Comparison of ENCODE assay signal across 8 mouse cellular contexts in genomic region chr7:142714783-142715498, GRCm38 (mm10). TPM values are rescaled to one million over a fixed set of nuclear protein-coding genes. Genes with fewer than 3 reads are reported as not detected.
DNase-seq lines count a peak whose midpoint lies in the region; ATAC-seq and TF ChIP-seq lines count a peak whose summit lies in the region.

No protein-coding gene starts in this region.

- DNase-seq in liver: peak; percentile 43
- peak; percentile 2 for DNase-seq in cerebellum, adult 11-12 months
- DNase-seq in left cerebral cortex, postnatal 10 days (ENCODE audit: extremely low spot score in 1 of 2, low spot score in 2 of 2): peak; percentile 14 to 33
- peak; percentile 67 for DNase-seq in midbrain, embryonic 10.5 days (ENCODE audit: low spot score)

- no peak overlapping the region for H3K4me2 ChIP-seq in liver, embryonic 12.5 days
- peak overlapping the region; percentile 45 for H3K4me2 ChIP-seq in forebrain, embryonic 15.5 days (replicated peaks)
- H3K4me2 ChIP-seq in hindbrain, embryonic 15.5 days: peak overlapping the region; percentile 55

- intact Hi-C loops in left cerebral cortex, postnatal 10 days (cut with DNase I): no loop called here

- no peak for TF ChIP-seq POLR2A in small intestine, adult 2 months (IDR thresholded peaks at IDR 0.05; ENCODE audit: low read depth, low read length)

- H3K36me3 ChIP-seq in liver, embryonic 12.5 days: no peaks in the 10 kb centered on the region
- H3K36me3 ChIP-seq in forebrain, embryonic 15.5 days: no peaks in the 10 kb centered on the region
- no peaks in the 10 kb centered on the region for H3K36me3 ChIP-seq in hindbrain, embryonic 15.5 days
- H3K36me3 ChIP-seq in midbrain, embryonic 10.5 days: no peaks in the 10 kb centered on the region
- no peaks in the 10 kb centered on the region for H3K36me3 ChIP-seq in small intestine, adult 2 months (ENCODE audit: control insufficient read depth, insufficient read depth, low read length)

- no peaks in the 10 kb centered on the region for H3K9me3 ChIP-seq in liver, embryonic 12.5 days (replicated peaks)
- H3K9me3 ChIP-seq in forebrain, embryonic 15.5 days: no peaks in the 10 kb centered on the region
- H3K9me3 ChIP-seq in hindbrain, embryonic 15.5 days: no peaks in the 10 kb centered on the region
- H3K9me3 ChIP-seq in midbrain, embryonic 10.5 days (replicated peaks): no peaks in the 10 kb centered on the region

- no peak overlapping the region for H3K4me3 ChIP-seq in liver, embryonic 12.5 days
- H3K4me3 ChIP-seq in forebrain, embryonic 15.5 days: peak overlapping the region; percentile 35
- H3K4me3 ChIP-seq in hindbrain, embryonic 15.5 days: peak overlapping the region; percentile 26
- H3K4me3 ChIP-seq in midbrain, embryonic 10.5 days: peak overlapping the region; percentile 48
- H3K4me3 ChIP-seq in small intestine, adult 2 months (ENCODE audit: low read depth, low read length): no peak overlapping the region

- no peak for ATAC-seq in liver, embryonic 12.5 days
- ATAC-seq in forebrain, embryonic 15.5 days (replicated peaks): peak; percentile 63; the same call in 1 of the 2 replicates
- ATAC-seq in hindbrain, embryonic 15.5 days (ENCODE audit: low FRiP score, low read depth): 0 out of 2 replicates have a peak, but pooled peaks have one; percentile 48

- no peak overlapping the region for H3K9ac ChIP-seq in liver, embryonic 12.5 days
- H3K9ac ChIP-seq in forebrain, embryonic 15.5 days (replicated peaks): peak overlapping the region; percentile 54
- H3K9ac ChIP-seq in hindbrain, embryonic 15.5 days: peak overlapping the region; percentile 30

- no peaks in the 10 kb centered on the region for H3K27me3 ChIP-seq in liver, embryonic 12.5 days (replicated peaks)
- H3K27me3 ChIP-seq in forebrain, embryonic 15.5 days: no peaks in the 10 kb centered on the region
- H3K27me3 ChIP-seq in hindbrain, embryonic 15.5 days: no peaks in the 10 kb centered on the region
- H3K27me3 ChIP-seq in midbrain, embryonic 10.5 days (ENCODE audit: low read depth, poor library complexity, severe bottlenecking): no peaks in the 10 kb centered on the region
- peaks cover 3% of the 10 kb centered on the region; the same call in 1 of the 2 replicates for H3K27me3 ChIP-seq in small intestine, adult 2 months (ENCODE audit: control insufficient read depth, insufficient read depth, low read length)

- 18% methylated on average over 8 of the region's 8 CpGs for WGBS in liver, embryonic 12.5 days (ENCODE audit: insufficient replicate concordance)
- WGBS in forebrain, embryonic 15.5 days: 15% methylated on average over 8 of the region's 8 CpGs
- 14% methylated on average over 8 of the region's 8 CpGs for WGBS in hindbrain, embryonic 15.5 days
- WGBS in midbrain, embryonic 10.5 days: 21% methylated on average over 8 of the region's 8 CpGs
- 14% methylated on average over 8 of the region's 8 CpGs for WGBS in small intestine, adult 2 months

- H3K27ac ChIP-seq in liver, embryonic 12.5 days: no peak overlapping the region
- no peak overlapping the region; the same call in 1 of the 2 replicates for H3K27ac ChIP-seq in forebrain, embryonic 15.5 days (replicated peaks)
- no peak overlapping the region; the same call in 1 of the 2 replicates for H3K27ac ChIP-seq in hindbrain, embryonic 15.5 days (replicated peaks)
- H3K27ac ChIP-seq in midbrain, embryonic 10.5 days (replicated peaks): peak overlapping the region; percentile 84
- H3K27ac ChIP-seq in small intestine, adult 2 months (ENCODE audit: insufficient read depth, low read depth, low read length): no peak overlapping the region

- TF ChIP-seq CTCF in small intestine, adult 2 months (IDR thresholded peaks at IDR 0.05; ENCODE audit: extremely low read depth, insufficient read length, insufficient replicate concordance, low read depth, low read length): peak; percentile 47; the same call in 1 of the 2 replicates

- no peaks in the 10 kb centered on the region for H3K4me1 ChIP-seq in liver, embryonic 12.5 days
- H3K4me1 ChIP-seq in forebrain, embryonic 15.5 days: no peaks in the 10 kb centered on the region
- 0 out of 2 replicates have a peak, but pooled peaks cover 4% of the 10 kb centered on the region for H3K4me1 ChIP-seq in hindbrain, embryonic 15.5 days (replicated peaks)
- H3K4me1 ChIP-seq in midbrain, embryonic 10.5 days: peaks cover 4% of the 10 kb centered on the region
- H3K4me1 ChIP-seq in small intestine, adult 2 months (ENCODE audit: control insufficient read depth, insufficient read depth, insufficient read length, low read length): no peaks in the 10 kb centered on the region

RNA-seq across cellular contexts. Expression of gene Ins2, which starts 28.2 kb away (rescaled TPM):
- polyA plus RNA-seq in liver, embryonic 12.5 days (2016; fragmentation: Nextera tagmentation; extraction: Ambion mirVana): not detected in 2 replicates
- polyA plus RNA-seq in forebrain, embryonic 15.5 days (2015; fragmentation: Nextera tagmentation; extraction: Ambion mirVana): 0.94 TPM in 1 of 2 replicates, not detected in the other
- polyA plus RNA-seq in hindbrain, embryonic 15.5 days (2015; fragmentation: Nextera tagmentation; extraction: Ambion mirVana): 0.81 and 2.0 TPM in 2 replicates
- not detected for total RNA-seq in left cerebral cortex, postnatal 10 days (2021)
- polyA plus RNA-seq in midbrain, embryonic 10.5 days (2016; fragmentation: Nextera tagmentation; extraction: Ambion mirVana): not detected in 2 replicates
- 0.63 and 95.5 TPM in 2 replicates for polyA plus RNA-seq in small intestine, adult 2 months (2012; rRNA removed)

RNA-seq across cellular contexts. Expression of gene Gm49394, which starts 45.2 kb away (rescaled TPM):
- polyA plus RNA-seq in liver, embryonic 12.5 days (2016; fragmentation: Nextera tagmentation; extraction: Ambion mirVana): not detected in 2 replicates
- 0.04 and 0.11 TPM in 2 replicates for polyA plus RNA-seq in forebrain, embryonic 15.5 days (2015; fragmentation: Nextera tagmentation; extraction: Ambion mirVana)
- polyA plus RNA-seq in hindbrain, embryonic 15.5 days (2015; fragmentation: Nextera tagmentation; extraction: Ambion mirVana): not detected in 2 replicates
- under 1 TPM; 0.10 to 0.21 TPM for total RNA-seq in left cerebral cortex, postnatal 10 days (2021)
- polyA plus RNA-seq in midbrain, embryonic 10.5 days (2016; fragmentation: Nextera tagmentation; extraction: Ambion mirVana): not detected in 2 replicates
- polyA plus RNA-seq in small intestine, adult 2 months (2012; rRNA removed): 0.30 TPM in 1 of 2 replicates, not detected in the other

RNA-seq across cellular contexts. Expression of gene Igf2, which starts 48.3 kb away (rescaled TPM):
- 354 and 377 TPM in 2 replicates for polyA plus RNA-seq in liver, embryonic 12.5 days (2016; fragmentation: Nextera tagmentation; extraction: Ambion mirVana)
- polyA plus RNA-seq in forebrain, embryonic 15.5 days (2015; fragmentation: Nextera tagmentation; extraction: Ambion mirVana): 60.0 and 64.7 TPM in 2 replicates
- polyA plus RNA-seq in hindbrain, embryonic 15.5 days (2015; fragmentation: Nextera tagmentation; extraction: Ambion mirVana): 142 and 184 TPM in 2 replicates
- 100 to 1,000 TPM; 216 to 220 TPM for total RNA-seq in left cerebral cortex, postnatal 10 days (2021)
- 151 and 161 TPM in 2 replicates for polyA plus RNA-seq in midbrain, embryonic 10.5 days (2016; fragmentation: Nextera tagmentation; extraction: Ambion mirVana)
- polyA plus RNA-seq in small intestine, adult 2 months (2012; rRNA removed): 9.0 and 71.0 TPM in 2 replicates

Comparison
In these comparisons a context has a peak if more than half of its experiments do, and no peak if none do; other contexts are left out.
1. DNase-seq: peak in every context shown above with its lines; median percentile 67 in midbrain, embryonic 10.5 days; 43 in liver; 24 in left cerebral cortex, postnatal 10 days; 2 in cerebellum, adult 11-12 months.
2. H3K4me3 ChIP-seq: peak in forebrain, embryonic 15.5 days (single experiment), hindbrain, embryonic 15.5 days (single experiment) and midbrain, embryonic 10.5 days (single experiment); none in liver, embryonic 12.5 days (single experiment) and small intestine, adult 2 months (single experiment).